Mouse (Mus musculus) adrenal gland, postnatal 14 days (tissue): ENCODE measurements at regions not wholly inside any gene's neighbourhood (a gene's known extent, or its start where the extent isn't known, plus 50 kb on each side); places are given as distances from the start of the nearest gene placed in this dataset.
A peak's percentile ranks its signal among the peaks of the same experiment; 100 is the strongest.

ENCODE experiments used
- DNase-seq: peaks from one replicate; pipeline ENCODE4 v3.0.0; 2021; ENCODE audit warnings: mixed read lengths

GRCm38 (mm10) chr14:76702709-76703372, 146.2 kb upstream of the Serp2 start:
- no peak for DNase-seq

DNA sequence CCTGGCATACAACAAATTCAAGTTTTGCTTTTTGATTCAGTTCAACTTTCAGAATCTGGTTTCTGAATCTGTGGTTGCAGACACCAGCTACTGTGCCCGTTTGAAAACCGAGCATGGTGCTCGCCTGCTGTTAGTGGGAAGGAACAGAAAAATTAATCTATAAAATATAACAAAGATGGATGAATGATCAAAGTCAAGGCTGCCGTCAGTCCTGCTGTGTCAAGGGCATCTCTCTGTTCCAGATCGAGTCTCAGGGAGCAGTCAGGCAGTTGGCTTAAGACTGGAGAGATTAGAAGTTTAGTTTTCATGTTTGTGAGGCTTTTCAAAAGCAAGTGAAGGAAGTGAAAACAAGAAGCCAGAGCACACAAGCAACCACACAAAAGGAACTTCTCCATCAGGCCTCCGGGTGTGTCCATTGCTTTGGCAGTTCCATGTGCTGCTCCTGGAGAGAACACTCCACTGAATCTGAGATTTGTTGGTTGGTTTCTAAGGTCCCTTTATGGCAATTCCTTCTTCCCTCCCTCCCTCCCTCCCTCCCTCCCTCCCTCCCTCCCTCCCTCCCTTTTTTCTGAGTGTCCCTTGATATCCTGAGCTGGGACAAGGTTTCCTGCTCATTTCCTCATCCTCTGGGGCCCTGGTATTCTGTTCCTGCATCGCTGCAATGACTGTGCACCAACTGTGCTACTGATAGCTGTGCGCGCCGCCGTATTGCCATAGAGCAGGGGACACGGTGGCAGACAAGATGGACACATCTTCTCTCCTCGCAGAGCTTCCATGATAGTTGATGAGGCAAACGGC, 145.4 kb upstream of the Serp2 start:
- peak; percentile 42 for DNase-seq

DNA sequence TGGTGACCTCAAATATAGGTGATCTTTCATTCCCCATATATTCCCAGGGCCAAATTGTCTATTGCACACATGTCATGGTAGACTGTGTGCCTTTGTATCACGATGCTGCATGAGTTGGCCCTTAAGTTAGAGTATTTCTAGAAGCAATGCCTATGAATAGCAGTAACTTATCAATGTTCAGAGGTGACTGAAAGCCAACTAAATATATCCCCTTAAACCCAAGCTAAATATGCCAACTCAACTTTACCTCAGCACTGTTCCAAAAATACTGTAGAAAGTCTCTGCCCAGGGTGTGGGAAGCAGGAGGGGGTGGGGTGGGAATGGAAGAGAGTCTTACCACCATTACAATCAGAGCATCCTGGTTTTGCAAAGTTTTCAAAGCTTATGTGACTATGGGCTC, 144.6 kb upstream of the Serp2 start:
- no peak for DNase-seq

- DNase-seq, result no peak
Measured at GRCm38 (mm10) chr14:76700796-76701195, 144.1 kb upstream of the Serp2 start.

- DNase-seq, result no peak
Measured at GRCm38 (mm10) chr14:76700190-76700589, 143.5 kb upstream of the Serp2 start.

DNA sequence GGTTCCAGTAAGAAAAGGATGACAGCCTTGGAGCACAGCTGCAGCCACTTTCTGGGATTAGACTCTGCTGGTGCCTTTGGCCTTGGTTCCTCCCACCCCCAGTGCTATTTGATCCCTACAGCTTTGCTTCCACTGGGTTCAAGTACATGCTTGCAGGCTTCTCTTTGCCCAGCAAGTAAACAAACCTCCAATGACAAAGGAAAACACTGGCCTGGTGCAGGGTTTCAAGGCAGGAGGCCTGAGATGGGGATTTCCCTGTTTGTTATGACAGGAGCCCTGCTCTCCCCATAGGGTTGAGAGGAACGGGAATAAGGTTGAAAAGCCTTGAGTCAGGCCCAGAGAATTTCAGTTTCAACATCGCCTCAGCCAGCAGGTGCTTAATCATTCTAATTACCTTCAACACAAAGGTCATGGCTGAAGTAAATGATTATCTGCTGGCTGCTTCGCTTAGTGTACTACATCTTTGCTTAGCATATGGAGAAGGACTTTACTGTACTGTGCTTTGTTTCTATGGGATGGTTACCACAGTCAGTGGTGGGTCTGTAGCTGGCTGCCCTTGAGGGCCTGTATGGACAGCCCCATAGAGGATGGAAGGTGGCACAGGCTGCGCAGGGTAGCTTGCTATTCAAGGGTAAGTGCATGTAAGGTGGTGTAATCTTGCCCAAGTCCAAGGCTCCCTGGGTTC, 142.2 kb upstream of the Serp2 start:
- peak; percentile 81 for DNase-seq

DNA sequence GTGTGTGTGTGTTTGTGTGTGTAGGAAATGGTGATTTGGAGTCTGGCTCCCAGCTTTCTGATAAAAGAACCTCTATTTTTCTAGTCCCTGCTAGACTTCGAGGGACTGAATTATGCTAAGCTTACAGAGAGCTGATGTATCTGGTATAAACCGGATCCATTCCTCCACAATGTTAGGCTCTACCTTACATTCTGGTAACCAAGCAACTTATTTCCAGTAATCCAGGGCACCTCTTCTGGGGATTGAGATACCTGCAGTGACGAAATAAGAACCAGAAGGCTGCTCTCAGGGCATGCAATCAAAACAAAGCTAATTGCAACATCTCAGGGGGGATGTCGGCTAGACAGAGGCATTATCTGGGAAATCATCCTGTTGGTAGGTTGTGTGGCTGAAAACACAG, 140.0 kb upstream of the Serp2 start:
- no peak for DNase-seq

DNA sequence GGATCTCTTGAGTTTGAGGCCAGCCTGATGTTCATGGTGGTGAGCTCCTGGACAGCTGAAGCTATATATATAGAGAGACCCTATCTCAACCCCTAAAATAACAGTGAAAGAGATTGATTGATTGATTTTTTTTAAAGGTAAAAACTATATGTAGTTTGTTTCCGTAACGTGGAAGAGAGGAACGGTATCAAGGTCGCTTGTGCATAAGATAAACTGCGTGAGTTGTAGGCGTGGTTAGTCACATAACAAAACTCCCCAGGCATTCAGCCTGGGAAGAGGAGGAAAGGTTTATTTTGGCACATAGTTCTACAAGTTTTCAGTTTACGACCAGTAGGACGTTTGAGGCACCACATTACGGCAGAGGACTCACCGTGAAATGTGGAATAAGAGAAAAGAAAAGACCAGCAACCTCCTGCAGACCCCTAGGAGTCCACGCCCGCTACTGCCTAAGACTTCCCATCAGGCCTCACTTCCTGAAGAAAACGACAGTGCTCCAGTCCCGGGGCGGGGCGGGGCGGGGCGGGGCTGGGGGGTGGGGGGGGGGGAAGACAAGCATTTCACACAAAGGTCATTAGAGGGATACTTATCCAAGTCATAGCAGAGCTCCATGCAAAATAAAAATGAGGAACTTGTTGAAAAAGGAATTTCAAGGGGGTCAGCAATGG, 139.1 kb upstream of the Serp2 start:
- no peak for DNase-seq

DNA sequence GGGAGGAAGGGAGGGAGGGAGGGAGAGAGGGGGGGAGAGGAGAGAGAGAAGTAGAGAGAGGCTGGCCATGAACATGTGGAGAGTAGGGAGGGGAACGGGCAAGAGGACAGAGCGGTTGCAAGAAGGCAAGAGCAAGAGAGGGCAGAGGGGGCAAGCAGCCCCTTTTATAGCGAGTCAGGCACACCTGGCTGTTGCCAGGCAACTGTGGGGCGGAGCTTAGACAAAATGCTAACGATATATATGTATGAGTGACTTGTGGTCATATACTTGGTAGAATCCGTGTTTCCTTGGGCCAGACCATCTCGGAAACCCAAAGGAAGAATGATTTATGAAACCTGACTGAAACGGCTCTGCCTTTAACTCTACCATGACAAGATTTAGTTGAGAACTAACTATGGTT, 138.2 kb upstream of the Serp2 start:
- no peak for DNase-seq

DNA sequence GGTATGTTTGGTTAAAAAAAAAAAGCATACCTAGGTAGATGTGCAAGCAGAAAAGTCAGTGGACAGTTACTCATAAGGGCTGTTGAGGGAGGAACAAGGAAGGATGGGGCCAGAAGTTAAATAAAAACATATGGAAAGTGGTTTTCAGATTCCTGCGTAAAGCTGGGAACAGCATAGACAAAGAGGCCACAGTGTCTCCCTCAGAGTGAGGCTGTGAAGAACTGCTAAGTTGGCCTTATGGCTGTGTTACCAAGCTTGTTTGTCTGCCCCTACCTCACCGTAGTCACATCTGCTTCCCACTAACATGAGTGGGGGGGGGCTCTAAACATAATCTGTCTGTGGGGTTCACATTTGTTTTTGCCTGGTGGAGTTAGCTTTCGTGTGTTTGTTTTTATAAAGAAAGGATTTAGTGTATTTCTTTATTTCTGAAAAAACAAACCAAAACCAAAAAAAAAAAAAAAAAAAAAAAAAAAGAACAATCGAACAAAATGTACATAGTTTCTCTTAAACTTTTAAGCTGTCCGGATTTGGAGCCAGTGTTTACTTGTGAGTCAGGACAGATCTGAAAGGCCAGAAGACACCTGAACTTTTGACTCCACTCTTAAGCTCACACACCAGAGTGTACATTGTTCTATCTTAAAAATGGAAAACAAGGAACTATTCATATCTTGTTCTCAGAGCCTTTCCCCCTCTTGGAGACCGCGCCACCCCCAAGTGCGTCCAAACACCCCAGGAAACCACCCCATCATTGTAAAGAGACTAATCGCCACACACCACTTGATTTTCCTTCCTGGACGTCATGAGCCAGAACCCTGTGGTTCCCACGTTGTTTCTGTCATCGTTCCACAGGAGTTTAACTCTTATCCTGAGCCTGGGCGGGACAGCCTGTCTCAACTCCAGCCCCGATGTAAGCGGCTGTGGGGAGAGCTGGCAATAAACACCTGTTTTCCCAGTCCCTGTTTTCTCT, 136.9 kb upstream of the Serp2 start:
- peak; percentile 34 for DNase-seq

DNA sequence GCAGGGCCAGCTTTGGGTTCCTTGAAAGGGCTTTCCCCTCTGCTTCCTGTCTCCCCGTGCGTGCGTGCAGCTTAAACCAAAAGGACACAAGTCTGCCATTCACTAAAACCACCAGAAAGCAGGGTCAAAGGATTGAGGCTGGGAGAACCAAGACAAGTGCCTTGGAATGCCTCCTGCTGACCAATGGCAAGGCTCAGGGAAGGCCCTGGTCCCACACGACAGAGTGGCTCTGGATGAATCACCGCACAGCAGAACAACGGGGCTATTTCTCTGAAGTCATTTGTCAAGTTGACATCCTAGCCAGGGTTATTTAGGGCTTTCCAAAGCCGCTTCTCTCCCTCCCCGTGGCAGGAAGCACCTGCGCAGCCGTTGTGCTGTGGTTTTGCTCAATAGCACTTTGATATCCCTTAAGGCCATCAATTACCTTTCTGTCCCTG, 131.3 kb upstream of the Serp2 start:
- DNase-seq, result peak; percentile 83

DNA sequence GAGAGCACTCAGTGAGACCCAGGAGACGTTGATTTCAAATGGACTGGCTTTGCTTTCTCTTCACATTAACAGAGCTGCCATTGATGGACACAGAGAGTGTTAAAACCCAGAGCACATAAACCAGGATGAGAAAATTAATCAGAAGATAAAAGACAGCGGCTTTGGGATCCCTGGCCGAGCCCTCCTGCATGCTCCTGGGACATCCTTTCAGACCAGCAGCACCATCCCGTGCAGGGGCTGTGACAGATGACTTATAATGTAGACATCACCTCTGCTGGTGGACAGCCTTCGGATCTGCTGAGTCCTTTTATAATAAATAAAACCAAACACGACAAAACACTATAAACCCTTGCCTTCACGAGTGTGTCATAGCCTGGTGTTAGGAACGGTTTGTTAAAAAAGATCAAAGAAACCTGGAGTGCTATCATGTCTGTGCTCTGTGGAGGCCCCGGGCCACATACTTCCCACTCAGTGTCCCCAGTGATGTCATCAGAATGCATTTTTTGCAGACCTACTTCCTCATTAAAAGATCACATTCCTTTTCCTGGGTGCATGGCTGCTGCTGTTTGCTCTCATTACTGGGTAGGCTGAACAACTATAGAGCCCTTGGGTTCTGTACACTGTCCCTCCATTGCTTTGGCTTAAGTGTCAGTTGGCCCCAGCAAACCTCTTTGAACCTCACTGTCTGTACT, 130.2 kb upstream of the Serp2 start:
- DNase-seq, result no peak

DNA sequence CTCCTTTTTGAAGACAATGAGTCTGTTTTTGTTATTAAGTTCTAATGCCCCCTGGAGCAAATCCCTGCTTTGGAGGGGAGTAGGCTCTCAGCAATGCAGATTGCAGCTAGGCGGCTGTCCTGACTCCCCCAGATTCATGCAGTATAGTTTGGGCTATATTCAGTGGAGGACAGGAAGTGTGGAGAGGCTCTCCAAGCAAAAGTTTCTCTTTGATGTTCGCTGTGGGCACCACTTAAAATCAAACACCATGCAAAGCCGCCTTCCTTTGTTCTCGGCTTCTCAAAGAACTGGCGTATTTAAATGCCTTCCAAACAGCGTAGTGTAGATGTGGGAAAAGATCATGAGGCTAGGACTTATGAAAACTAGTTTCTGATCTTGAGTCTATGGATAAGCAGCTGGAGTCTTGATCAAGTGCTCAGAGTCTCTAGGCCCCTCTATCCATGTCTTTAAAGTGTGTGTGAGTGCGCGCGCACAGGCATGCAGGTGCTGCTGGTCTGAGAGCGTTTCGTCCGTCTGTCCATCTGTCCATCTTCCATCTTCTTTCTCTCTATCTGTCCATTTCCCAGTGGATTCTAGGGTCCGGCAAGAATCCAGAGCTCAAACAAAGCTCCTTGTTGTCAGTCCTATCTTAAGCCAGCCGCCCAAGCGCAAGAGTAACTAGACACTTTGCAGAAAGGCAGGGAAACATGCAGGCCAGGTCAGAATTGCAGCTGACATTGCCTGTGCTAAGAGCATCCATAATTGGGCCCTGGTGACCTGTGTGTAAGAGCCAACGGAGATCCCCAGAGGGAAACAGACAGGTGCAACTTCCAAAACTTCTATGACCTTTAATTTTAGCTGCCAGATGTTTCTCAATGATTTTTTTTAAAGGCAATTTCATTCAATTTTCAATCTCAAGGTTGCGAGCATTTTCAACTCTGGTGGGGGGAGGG, 129.4 kb upstream of the Serp2 start:
- DNase-seq, result peak; percentile 35

DNA sequence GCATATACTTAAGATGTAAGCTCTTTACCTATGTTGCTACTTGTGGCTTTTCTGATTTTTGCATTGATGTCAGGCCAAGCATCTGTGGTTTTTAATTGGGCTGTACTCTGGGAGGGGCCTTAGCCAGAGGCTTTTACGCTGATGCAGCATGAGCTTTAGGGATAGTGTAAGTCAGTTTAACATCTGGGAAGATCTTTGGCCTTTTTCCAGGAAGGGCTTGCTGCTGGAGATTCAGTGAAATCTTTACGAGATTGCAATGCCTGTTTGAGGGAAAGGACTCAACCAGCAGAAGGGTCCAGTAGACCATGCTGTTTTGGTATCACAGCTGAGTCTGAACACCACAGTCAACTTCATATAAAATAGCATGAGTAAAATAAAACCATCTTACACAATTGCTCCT, 127.6 kb upstream of the Serp2 start:
- DNase-seq, result no peak

- DNase-seq, result peak; percentile 73
Measured at GRCm38 (mm10) chr14:76681581-76682377, 125.1 kb upstream of the Serp2 start.

DNA sequence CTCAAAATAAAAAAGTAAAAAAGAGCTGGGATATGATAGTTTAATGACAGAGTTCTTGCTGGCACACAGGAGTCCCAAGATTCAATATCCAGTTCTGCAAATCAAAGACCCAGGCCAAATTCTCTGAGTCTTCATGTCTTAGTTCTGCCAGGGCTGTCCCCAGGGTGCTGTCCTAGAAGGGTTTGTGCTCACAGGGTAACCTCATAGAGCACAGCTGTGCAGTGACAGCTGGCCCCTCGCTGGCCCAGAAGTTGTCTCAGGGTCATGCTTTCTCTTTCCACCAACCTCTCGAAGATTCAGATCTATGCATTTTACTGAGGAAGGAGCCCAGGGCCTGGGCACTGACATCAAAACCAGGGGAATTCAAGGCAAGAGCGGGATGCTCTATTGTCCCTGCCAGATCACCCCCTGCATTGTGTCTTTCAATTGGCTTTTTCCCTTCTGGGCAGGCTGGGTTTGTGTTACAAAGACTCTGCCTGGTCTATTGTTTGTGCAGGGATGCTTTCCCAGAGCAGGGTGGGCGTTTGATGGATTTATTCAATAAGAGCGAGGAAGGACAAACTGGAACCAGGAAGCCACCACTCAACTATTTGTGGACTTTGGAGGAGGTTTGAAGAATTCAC, 121.9 kb upstream of the Serp2 start:
- peak; percentile 46 for DNase-seq

DNA sequence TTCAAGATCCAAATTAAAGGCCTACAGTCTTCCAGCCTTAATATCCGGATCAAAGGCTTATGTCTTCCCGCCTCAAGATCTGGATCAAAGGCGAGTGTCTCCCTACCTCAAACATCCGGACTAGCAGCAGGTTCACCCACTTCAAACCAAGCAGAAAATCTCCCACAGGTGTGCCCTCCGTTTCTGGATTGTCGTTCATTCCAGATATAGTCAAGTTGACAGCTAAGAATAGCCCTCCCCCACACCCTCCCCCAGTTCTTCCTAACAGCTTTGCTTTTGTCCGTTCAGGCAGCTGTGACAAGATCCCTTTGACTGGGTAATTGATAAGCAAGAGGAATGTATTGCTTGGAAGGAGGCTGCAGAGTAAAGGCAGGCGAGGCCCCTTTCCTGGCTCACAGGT, 118.3 kb upstream of the Serp2 start:
- no peak for DNase-seq

GRCm38 (mm10) chr14:76673671-76674331, 117.1 kb upstream of the Serp2 start:
- DNase-seq, result no peak
